Mouse (Mus musculus): ENCODE measurements at regions not wholly inside any gene's neighbourhood (a gene's known extent, or its start where the extent isn't known, plus 50 kb on each side); places are given as distances from the start of the nearest gene placed in this dataset.
"Not testable (repeated sequence)": the region's sequence is repeated elsewhere in the genome, so short reads cannot be mapped to it uniquely, and the experiment has no call there.

DNA sequence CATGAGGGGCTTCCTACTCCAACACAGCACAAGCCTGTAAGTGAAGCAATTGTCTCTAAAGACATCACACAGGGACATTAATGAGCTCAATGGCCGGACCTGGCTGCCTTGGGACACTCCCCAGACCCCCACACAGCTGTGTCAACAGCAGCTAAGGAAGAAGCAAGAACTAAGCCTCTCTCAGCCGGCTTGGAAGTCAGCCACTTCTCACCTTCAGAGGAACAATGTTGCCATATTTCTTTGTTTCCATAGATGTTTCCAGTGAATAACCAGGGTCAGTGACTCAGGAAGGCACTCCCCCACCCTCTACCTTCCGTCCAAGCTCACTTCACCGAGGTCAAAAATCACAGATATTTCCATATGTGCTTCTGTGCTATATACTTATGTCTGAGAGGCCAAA, 157.0 kb downstream of the Tomm20 start:
- H3K9me3 ChIP-seq (replicated peaks), result no peaks in the 10 kb centered on the region; the same call in 1 of the 2 replicates
- WGBS, result 50% methylated on average over 4 of the region's 4 CpGs
- H3K4me3 ChIP-seq, result no peak overlapping the region
- H3K27me3 ChIP-seq (ENCODE audit: low read depth, poor library complexity, severe bottlenecking), result no peaks in the 10 kb centered on the region
- H3K4me1 ChIP-seq, result peaks cover 20% of the 10 kb centered on the region
- no peaks in the 10 kb centered on the region for H3K36me3 ChIP-seq
- no peak for DNase-seq (ENCODE audit: low spot score)
- H3K27ac ChIP-seq, result peak overlapping the region; percentile 57

DNA sequence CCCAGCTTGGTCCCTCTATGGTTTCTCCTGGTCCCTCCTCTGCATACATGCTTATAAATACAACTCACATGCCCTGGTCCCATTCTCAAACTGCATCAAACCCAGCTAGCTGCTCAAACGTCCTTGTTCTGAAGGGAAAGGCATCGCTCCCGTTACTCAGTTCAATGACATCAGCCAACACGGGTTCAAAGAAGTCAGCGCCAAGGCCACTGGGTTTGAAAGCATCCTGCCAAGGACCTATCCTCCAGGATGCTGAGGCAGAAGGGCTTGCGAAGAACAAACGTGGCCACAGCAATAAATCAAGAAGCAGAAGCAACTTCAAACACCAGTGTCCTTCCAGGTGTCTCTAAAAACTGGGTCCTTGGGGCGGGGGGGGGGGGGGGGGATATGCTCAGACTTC, 158.2 kb downstream of the Tomm20 start:
- H3K4me3 ChIP-seq, result no peak overlapping the region
- peaks cover 20% of the 10 kb centered on the region for H3K4me1 ChIP-seq
- no peak overlapping the region for H3K27ac ChIP-seq
- no peaks in the 10 kb centered on the region for H3K27me3 ChIP-seq (ENCODE audit: low read depth, poor library complexity, severe bottlenecking)
- no peaks in the 10 kb centered on the region for H3K36me3 ChIP-seq
- 71% methylated on average over 8 of the region's 8 CpGs for WGBS
- no peak for DNase-seq (ENCODE audit: low spot score)
- no peaks in the 10 kb centered on the region; the same call in 1 of the 2 replicates for H3K9me3 ChIP-seq (replicated peaks)

DNA sequence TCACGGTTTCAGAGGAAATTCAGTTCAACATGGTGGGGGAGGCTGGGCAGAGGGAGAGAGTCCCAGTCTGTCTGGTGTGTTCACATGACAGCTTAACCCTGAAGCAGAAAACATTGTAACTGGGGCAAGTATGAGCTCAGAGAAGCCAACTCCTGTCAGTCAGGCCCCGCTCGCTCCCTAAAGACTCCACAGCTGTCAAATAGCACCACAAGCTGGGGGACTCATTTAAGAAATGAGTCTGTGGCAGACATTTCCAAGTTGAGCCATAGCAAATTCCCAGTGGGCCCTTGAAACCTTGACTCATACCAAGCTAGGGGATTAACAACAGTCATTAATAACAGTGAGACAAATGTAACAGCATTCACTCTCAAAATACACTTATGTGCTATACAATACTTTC, 160.4 kb downstream of the Tomm20 start:
- Histone ChIP-seq H3K4me1 (peaks cover 17% of the 10 kb centered on the region), H3K27me3 (ENCODE audit: low read depth, poor library complexity, severe bottlenecking) (no peaks in the 10 kb centered on the region), H3K9me3 (replicated peaks) (no peaks in the 10 kb centered on the region; the same call in 1 of the 2 replicates), H3K4me3 (no peak overlapping the region), H3K27ac (no peak overlapping the region), H3K36me3 (no peaks in the 10 kb centered on the region)
- 95% methylated on average over 3 of the region's 3 CpGs for WGBS
- no peak for DNase-seq (ENCODE audit: low spot score)

- H3K36me3 ChIP-seq, result no peaks in the 10 kb centered on the region
- DNase-seq (ENCODE audit: low spot score), result no peak
- H3K4me1 ChIP-seq, result peaks cover 17% of the 10 kb centered on the region
- H3K27me3 ChIP-seq (ENCODE audit: low read depth, poor library complexity, severe bottlenecking), result no peaks in the 10 kb centered on the region
- no peaks in the 10 kb centered on the region; the same call in 1 of the 2 replicates for H3K9me3 ChIP-seq (replicated peaks)
- H3K27ac ChIP-seq, result no peak overlapping the region
- WGBS, result 90% methylated on average over 4 of the region's 4 CpGs
- H3K4me3 ChIP-seq, result no peak overlapping the region
These were observed 161.0 kb downstream of the Tomm20 start for GRCm38 (mm10) chr8:126784604-126785003.

- Histone ChIP-seq H3K36me3 (no peaks in the 10 kb centered on the region), H3K27ac (no peak overlapping the region), H3K9me3 (replicated peaks) (no peaks in the 10 kb centered on the region; the same call in 1 of the 2 replicates), H3K4me1 (peaks cover 11% of the 10 kb centered on the region), H3K27me3 (ENCODE audit: low read depth, poor library complexity, severe bottlenecking) (no peaks in the 10 kb centered on the region), H3K4me3 (no peak overlapping the region)
- no peak for DNase-seq (ENCODE audit: low spot score)
- WGBS, result 79% methylated on average over 12 of the region's 12 CpGs
These were observed 161.8 kb downstream of the Tomm20 start for GRCm38 (mm10) chr8:126783703-126784440.

DNA sequence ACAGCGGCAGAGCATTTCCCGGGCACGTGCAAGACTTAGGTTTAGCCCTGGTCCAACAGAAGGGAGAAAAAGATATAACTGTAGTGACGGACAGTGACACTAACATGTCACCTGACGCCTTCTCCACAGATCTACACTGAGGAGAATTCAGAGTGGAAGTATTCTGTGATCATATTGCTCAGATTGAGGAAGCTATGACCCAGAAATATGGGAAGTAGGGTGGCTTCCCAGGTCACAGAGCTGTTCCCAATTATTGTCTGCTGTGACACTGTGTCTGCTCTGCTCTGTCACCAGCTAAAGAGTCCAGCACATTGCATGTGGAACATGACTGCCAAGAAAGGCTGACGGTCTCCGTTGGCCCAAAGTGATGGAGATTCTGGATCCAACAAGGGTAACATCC, 167.0 kb downstream of the Tomm20 start:
- H3K36me3 ChIP-seq, result no peaks in the 10 kb centered on the region
- no peak overlapping the region for H3K27ac ChIP-seq
- H3K9me3 ChIP-seq (replicated peaks), result no peaks in the 10 kb centered on the region
- DNase-seq (ENCODE audit: low spot score), result no peak
- no peak overlapping the region for H3K4me3 ChIP-seq
- H3K4me1 ChIP-seq, result no peaks in the 10 kb centered on the region
- H3K27me3 ChIP-seq (ENCODE audit: low read depth, poor library complexity, severe bottlenecking), result no peaks in the 10 kb centered on the region
- WGBS, result 93% methylated on average over 7 of the region's 7 CpGs

DNA sequence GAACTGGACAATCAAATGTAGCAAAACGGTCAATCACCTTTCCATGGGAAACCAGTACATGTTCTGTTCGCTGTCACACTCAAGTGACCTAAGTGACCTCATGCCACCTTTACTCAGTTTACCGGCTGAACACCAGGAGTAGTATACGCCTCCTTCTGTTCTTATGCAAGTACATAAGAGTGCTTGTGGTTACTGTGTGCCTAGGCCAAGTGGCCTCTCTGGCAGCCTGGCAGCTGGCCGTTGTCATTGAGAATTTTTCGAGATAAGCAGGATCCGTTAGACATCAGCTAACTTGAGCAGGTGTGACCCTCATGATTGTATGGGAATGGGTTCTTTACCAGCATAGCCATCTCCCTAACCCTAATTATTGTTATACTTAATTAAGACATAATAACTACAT, 167.5 kb downstream of the Tomm20 start:
- H3K9me3 ChIP-seq (replicated peaks), result no peaks in the 10 kb centered on the region
- H3K4me3 ChIP-seq, result no peak overlapping the region
- H3K36me3 ChIP-seq, result no peaks in the 10 kb centered on the region
- H3K4me1 ChIP-seq, result no peaks in the 10 kb centered on the region
- 96% methylated on average over 7 of the region's 7 CpGs for WGBS
- H3K27ac ChIP-seq, result no peak overlapping the region
- DNase-seq (ENCODE audit: low spot score), result no peak
- H3K27me3 ChIP-seq (ENCODE audit: low read depth, poor library complexity, severe bottlenecking), result no peaks in the 10 kb centered on the region

- 91% methylated on average over 11 of the region's 11 CpGs for WGBS
- H3K36me3 ChIP-seq, result no peaks in the 10 kb centered on the region
- H3K9me3 ChIP-seq (replicated peaks), result no peaks in the 10 kb centered on the region
- DNase-seq (ENCODE audit: low spot score), result no peak
- no peak overlapping the region for H3K27ac ChIP-seq
- 0 out of 2 replicates have a peak, but pooled peaks cover 3% of the 10 kb centered on the region for H3K4me1 ChIP-seq
- no peaks in the 10 kb centered on the region for H3K27me3 ChIP-seq (ENCODE audit: low read depth, poor library complexity, severe bottlenecking)
- H3K4me3 ChIP-seq, result no peak overlapping the region
These were observed 168.8 kb downstream of the Tomm20 start for GRCm38 (mm10) chr8:126776605-126777469.

- Histone ChIP-seq H3K27me3 (ENCODE audit: low read depth, poor library complexity, severe bottlenecking) (no peaks in the 10 kb centered on the region), H3K36me3 (no peaks in the 10 kb centered on the region), H3K27ac (no peak overlapping the region), H3K9me3 (replicated peaks) (no peaks in the 10 kb centered on the region), H3K4me3 (no peak overlapping the region), H3K4me1 (0 out of 2 replicates have a peak, but pooled peaks cover 3% of the 10 kb centered on the region)
- 68% methylated on average over 3 of the region's 3 CpGs for WGBS
- DNase-seq (ENCODE audit: low spot score), result no peak
These were observed 170.3 kb downstream of the Tomm20 start for GRCm38 (mm10) chr8:126775334-126775733.

GRCm38 (mm10) chr8:126774816-126775215, 170.8 kb downstream of the Tomm20 start:
- DNase-seq (ENCODE audit: low spot score), result no peak
- WGBS, result 77% methylated on average over 7 of the region's 7 CpGs

DNA sequence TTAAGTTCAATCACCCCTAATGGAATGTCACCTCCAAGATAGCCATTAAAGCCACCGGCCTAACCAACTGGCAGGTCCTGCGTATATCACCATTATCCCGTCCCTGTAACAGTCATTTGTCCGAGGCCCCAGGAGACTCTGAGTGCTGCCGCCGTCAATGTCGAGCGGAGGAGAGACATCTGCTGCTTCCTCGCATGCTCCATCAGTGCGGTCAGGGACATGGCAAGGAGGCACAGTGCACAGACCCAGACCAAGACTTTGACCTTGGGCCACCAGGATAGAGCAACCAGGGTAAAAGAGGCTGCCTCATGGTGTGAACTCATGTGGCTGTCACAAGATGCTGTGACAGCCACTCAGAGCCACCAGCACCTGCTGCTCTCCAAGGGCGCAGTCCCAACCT, 172.9 kb downstream of the Tomm20 start:
- Histone ChIP-seq H3K36me3 (no peaks in the 10 kb centered on the region), H3K27ac (no peak overlapping the region), H3K27me3 (ENCODE audit: low read depth, poor library complexity, severe bottlenecking) (no peaks in the 10 kb centered on the region), H3K4me1 (0 out of 2 replicates have a peak, but pooled peaks cover 3% of the 10 kb centered on the region), H3K4me3 (no peak overlapping the region), H3K9me3 (replicated peaks) (no peaks in the 10 kb centered on the region)
- WGBS, result 86% methylated on average over 11 of the region's 11 CpGs
- no peak for DNase-seq (ENCODE audit: low spot score)

More at GRCm38 (mm10) chr8:126774816-126775215, 170.8 kb downstream of the Tomm20 start:
- Histone ChIP-seq H3K4me3 (no peak overlapping the region), H3K27me3 (ENCODE audit: low read depth, poor library complexity, severe bottlenecking) (no peaks in the 10 kb centered on the region), H3K36me3 (no peaks in the 10 kb centered on the region), H3K4me1 (0 out of 2 replicates have a peak, but pooled peaks cover 3% of the 10 kb centered on the region), H3K9me3 (replicated peaks) (no peaks in the 10 kb centered on the region), H3K27ac (no peak overlapping the region)

DNA sequence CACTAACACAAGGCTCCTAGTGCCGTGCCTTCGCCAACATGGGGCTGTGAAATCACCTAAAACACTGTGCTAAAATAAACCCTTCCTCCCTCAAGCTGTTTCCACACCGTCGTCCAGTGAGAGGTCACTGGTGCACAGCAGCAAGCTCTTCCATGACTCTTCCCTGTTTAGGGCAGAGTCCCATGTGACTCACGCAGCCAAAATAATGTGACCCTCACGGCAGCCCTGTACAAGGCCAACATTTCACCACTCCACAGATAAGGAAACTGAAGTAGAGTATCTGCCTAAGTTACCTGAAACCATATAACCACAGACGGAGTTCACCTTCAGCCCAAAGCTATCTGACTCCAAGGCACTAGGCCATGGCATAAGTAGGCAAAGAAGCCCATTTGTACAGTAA, 173.4 kb downstream of the Tomm20 start:
- no peak for DNase-seq (ENCODE audit: low spot score)
- H3K4me1 ChIP-seq, result 0 out of 2 replicates have a peak, but pooled peaks cover 3% of the 10 kb centered on the region
- no peaks in the 10 kb centered on the region for H3K27me3 ChIP-seq (ENCODE audit: low read depth, poor library complexity, severe bottlenecking)
- H3K9me3 ChIP-seq (replicated peaks), result no peaks in the 10 kb centered on the region
- WGBS, result 90% methylated on average over 7 of the region's 7 CpGs
- no peak overlapping the region for H3K4me3 ChIP-seq
- no peak overlapping the region for H3K27ac ChIP-seq
- H3K36me3 ChIP-seq, result no peaks in the 10 kb centered on the region

GRCm38 (mm10) chr8:126770374-126770773, 175.3 kb downstream of the Tomm20 start:
- not testable (repeated sequence) for H3K27ac ChIP-seq; H3K36me3 ChIP-seq; DNase-seq (ENCODE audit: low spot score); H3K4me1 ChIP-seq; H3K4me3 ChIP-seq; H3K9me3 ChIP-seq (replicated peaks); H3K27me3 ChIP-seq (ENCODE audit: low read depth, poor library complexity, severe bottlenecking)
- WGBS, result 89% methylated on average over 2 of the region's 2 CpGs
